Mouse (Mus musculus) liver, embryonic 14 days (tissue): ENCODE results near the gene Ppan. TPM values are rescaled to one million over a fixed set of nuclear protein-coding genes. Genes with fewer than 3 reads are reported as not detected.

Experiments
- polyA plus RNA-seq: library from polyadenylated mRNA; depleted of rRNA; stranded (reverse); fragments of >200 nt; gene quantifications from 2 replicates; pipeline ENCODE4 v1.2.3, GENCODE M21; 2012; rRNA removed

Ppan gene
- 75.4 and 82.4 TPM in 2 replicates for polyA plus RNA-seq

GRCm38 (mm10) chr9:20887704-20888385, at the start of gene Ppan:
Gene Ppan (plus strand): TSS chr9:20888175.

GRCm38 (mm10) chr9:20868448-20869001, 19.4 kb upstream of the Ppan start, which contains the start of gene A230050P20Rik:
Gene A230050P20Rik (plus strand): TSS chr9:20868642.

DNA sequence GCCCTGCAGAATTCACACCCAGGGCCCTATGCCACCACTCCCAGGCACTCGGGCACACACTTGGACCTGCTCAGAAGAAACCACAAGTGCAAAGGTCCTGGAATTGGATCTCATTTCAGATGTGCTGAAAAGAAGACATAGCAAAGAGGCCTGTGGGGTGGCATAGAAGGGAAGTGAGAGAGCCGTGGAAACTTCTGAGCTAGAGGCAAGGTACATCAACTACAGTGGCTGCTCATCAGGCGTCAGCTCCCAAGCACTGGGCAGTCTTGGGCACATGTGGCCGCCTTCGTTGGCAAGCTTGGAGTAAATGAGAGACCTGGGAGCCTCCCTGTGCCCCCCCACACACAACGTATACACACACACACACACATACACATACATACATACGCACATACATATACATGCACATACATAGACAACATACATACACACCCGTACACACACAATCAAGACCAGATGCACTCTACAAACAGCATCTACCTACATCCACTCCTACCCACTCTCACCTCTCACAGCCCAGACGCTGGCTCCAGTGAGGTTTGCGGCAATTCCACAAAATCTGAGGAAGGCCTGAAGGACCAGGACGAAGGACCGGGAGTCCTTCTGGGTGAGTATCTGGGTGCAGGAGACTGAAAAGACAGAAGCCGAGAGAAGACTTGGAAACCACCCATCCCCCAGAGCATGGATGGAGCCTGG, 8.7 kb upstream of the Ppan start, which contains the start of gene Angptl6:
Gene Angptl6, minus strand, starts transcription at position 631 of the 696 bp plus-strand sequence.

DNA sequence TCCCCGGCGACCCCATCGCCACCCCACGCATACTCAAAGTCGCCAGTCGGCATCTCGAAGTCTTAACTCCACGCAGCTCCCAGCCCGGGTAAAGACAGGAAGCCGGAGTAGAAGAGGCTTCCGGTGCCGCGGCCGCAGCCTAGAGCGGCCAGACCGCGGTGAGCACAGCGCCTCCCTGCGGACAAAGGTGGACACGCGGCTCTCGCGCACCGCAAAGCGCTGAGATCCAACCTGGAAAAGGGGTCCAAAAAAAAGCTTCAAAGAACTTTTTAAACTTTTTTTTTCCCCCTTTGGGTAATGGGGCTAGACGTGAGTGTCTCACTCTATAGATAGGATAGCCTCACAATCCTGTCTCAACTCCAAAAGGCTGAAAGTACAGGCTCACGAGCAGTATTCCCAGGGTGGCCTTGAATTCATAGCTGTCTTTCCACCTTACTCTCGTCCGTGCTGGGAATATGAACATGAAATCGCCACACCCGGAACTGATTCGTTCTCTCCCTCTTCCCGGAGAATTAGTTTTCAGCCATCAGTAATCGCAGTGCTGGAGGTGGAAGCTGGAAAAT, 10.6 kb downstream of the Ppan start, which contains the start of gene Eif3g:
Gene Eif3g, minus strand, starts transcription at position 113 of the 563 bp plus-strand sequence.

Other genes with a start within 250 kb of the Ppan start
- gene Ubl5, start 245.3 kb upstream of the Ppan start, polyA plus RNA-seq = 192 and 193 TPM in 2 replicates
- 5.9 and 6.9 TPM in 2 replicates for gene Fbxl12, start 243.4 kb upstream of the Ppan start, polyA plus RNA-seq
- gene Pin1, start 236.1 kb upstream of the Ppan start, polyA plus RNA-seq = 12.3 and 13.3 TPM in 2 replicates
- gene Olfm2, start 141.8 kb upstream of the Ppan start, polyA plus RNA-seq = 0.06 and 0.12 TPM in 2 replicates
- 0.05 and 0.10 TPM in 2 replicates for gene Col5a3, start 73.1 kb upstream of the Ppan start, polyA plus RNA-seq
- not detected in 2 replicates for gene Rdh8, start 69.7 kb upstream of the Ppan start, polyA plus RNA-seq
- gene A230050P20Rik, start 19.5 kb upstream of the Ppan start, polyA plus RNA-seq = 10.5 and 12.0 TPM in 2 replicates
- 6.1 and 7.2 TPM in 2 replicates for gene Angptl6, start 8.4 kb upstream of the Ppan start, polyA plus RNA-seq
- 102 and 113 TPM in 2 replicates for gene Eif3g, start 10.4 kb downstream of the Ppan start, polyA plus RNA-seq
- 52.7 and 58.2 TPM in 2 replicates for gene Dnmt1, start 71.7 kb downstream of the Ppan start, polyA plus RNA-seq
- 1.2 and 1.4 TPM in 2 replicates for gene S1pr2, start 88.6 kb downstream of the Ppan start, polyA plus RNA-seq
- 27.2 and 35.9 TPM in 2 replicates for gene Mrpl4, start 114.6 kb downstream of the Ppan start, polyA plus RNA-seq
- gene Icam1, start 127.8 kb downstream of the Ppan start, polyA plus RNA-seq = 6.7 and 7.2 TPM in 2 replicates
- 55.5 and 64.7 TPM in 2 replicates for gene Icam4, start 141.2 kb downstream of the Ppan start, polyA plus RNA-seq
- 0.68 and 0.89 TPM in 2 replicates for gene Icam5, start 143.9 kb downstream of the Ppan start, polyA plus RNA-seq
- gene Zglp1, start 178.9 kb downstream of the Ppan start, polyA plus RNA-seq = 0.27 and 0.32 TPM in 2 replicates
- 0.67 and 0.93 TPM in 2 replicates for gene Gm49373, start 184.9 kb downstream of the Ppan start, polyA plus RNA-seq
- gene Fdx1l, start 185.4 kb downstream of the Ppan start, polyA plus RNA-seq = 29.7 and 29.8 TPM in 2 replicates
- 2.7 and 2.9 TPM in 2 replicates for gene Gm38431, start 203.8 kb downstream of the Ppan start, polyA plus RNA-seq
- gene Raver1, start 203.8 kb downstream of the Ppan start, polyA plus RNA-seq = 17.5 and 22.6 TPM in 2 replicates
- 5.0 and 6.0 TPM in 2 replicates for gene Tyk2, start 243.1 kb downstream of the Ppan start, polyA plus RNA-seq